Mouse (Mus musculus) cortical plate, adult 2 months (tissue): ENCODE data around the gene 8030411F24Rik.

Experiments
- CTCF ChIP-seq: fragments of 200-500 bp; IDR thresholded peaks from 2 replicates; pipeline ENCODE4 v1.5.1; 2011; ENCODE audit warnings: mild to moderate bottlenecking, control low read depth, low read length; ENCODE audit not compliant: insufficient read depth; ENCODE audit errors: extremely low read depth
- POLR2A ChIP-seq: fragments of 200-500 bp; IDR thresholded peaks from 2 replicates; pipeline ENCODE4 v1.6.1; 2011; ENCODE audit warnings: mild to moderate bottlenecking, low read length, control low read depth; ENCODE audit not compliant: insufficient read depth; ENCODE audit errors: extremely low read depth

- no peak for TF ChIP-seq CTCF
- peak; percentile 100 for TF ChIP-seq POLR2A
Measured at GRCm38 (mm10) chr2:148732327-148733000, 49.3 kb upstream of the 8030411F24Rik start, which contains the start of gene Napb.
